In the genomic region with DNA sequence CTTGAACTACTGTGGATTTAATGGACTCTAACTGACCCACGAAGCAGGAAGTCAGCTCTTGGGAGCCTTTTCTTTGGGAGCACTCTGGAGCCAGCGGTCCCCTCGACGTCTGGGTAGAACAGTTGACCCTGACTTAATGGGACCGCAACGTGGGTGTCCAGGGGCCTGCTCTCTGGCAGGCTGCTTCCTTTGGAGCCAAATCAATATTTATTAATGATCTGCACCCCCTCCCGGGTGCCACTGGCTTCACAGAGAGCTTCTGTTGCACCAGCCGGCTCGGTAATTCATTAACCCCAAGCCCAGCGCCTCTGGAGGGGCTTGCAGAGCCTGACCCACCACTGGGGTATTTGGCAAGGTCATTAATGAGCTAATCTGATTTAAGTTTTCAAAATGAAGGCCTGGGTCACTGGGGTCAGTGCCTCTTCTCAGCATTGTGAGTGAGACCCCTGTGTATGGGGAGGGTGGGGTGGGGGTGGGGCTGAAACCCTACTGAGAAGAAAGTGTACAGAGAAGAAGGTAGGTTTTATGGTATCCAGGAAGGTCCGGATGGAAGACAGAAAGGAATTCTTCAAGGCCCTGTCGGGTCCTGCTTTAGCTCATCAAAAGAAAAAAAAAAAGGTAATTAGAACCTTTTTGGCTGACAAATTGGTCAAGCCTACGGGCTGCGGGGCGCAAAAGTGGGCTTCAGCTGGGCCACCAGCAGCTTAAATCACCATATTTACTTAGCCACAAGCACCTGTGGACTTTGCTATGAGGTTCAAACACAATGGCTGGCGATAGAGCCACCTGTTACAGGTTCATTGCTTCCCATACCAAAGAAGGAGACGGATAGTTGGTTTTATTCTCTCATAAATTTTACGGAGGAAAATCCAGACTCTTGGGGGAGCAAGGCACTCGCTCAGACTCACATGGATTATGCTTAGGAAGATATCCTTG, we compare ENCODE assay signal across 17 mouse cellular contexts. TPM values are rescaled to one million over a fixed set of nuclear protein-coding genes. Genes with fewer than 3 reads are reported as not detected.
DNase-seq lines count a peak whose midpoint lies in the region; ATAC-seq lines count a peak whose summit lies in the region.
"Had no signal": no experiment of that assay in that cellular context is flagged by ENCODE, and none has a peak within 500 bp of the region (broad histone marks: within the 10 kb centered on the region; RNA-seq: fewer than 3 reads in every experiment).

No protein-coding gene starts in this region.

- H3K4me3 ChIP-seq in hindbrain, embryonic 10.5 days: no peak overlapping the region
- H3K4me3 ChIP-seq in hindbrain, embryonic 16.5 days (ENCODE audit: low read length): no peak overlapping the region
- H3K4me3 ChIP-seq in intestine, embryonic 15.5 days (replicated peaks): no peak overlapping the region
- 0 out of 2 replicates have a peak overlapping the region, but pooled peaks have one; percentile 2 for H3K4me3 ChIP-seq in liver, embryonic 15.5 days (replicated peaks)
- H3K4me3 ChIP-seq: heart, embryonic 12.5 days; midbrain, embryonic 12.5 days; neural tube, embryonic 12.5 days had no signal

- H3K27me3 ChIP-seq in hindbrain, embryonic 10.5 days (ENCODE audit: insufficient read depth, poor library complexity, severe bottlenecking): peaks cover 50% of the 10 kb centered on the region
- no peaks in the 10 kb centered on the region for H3K27me3 ChIP-seq in hindbrain, embryonic 16.5 days (replicated peaks; ENCODE audit: control insufficient read depth, insufficient read depth, low read length)
- no peaks in the 10 kb centered on the region for H3K27me3 ChIP-seq in intestine, embryonic 15.5 days (replicated peaks)
- no peaks in the 10 kb centered on the region for H3K27me3 ChIP-seq in liver, embryonic 15.5 days
- H3K27me3 ChIP-seq: neural tube, embryonic 12.5 days had no signal

- no peak overlapping the region for H3K9ac ChIP-seq in hindbrain, embryonic 16.5 days (ENCODE audit: low read depth, low read length)
- H3K9ac ChIP-seq in intestine, embryonic 15.5 days: no peak overlapping the region
- H3K9ac ChIP-seq in liver, embryonic 15.5 days: no peak overlapping the region
- H3K9ac ChIP-seq: heart, embryonic 12.5 days; midbrain, embryonic 12.5 days; neural tube, embryonic 12.5 days had no signal

- 60% methylated on average over 19 of the region's 19 CpGs for WGBS in hindbrain, embryonic 10.5 days
- WGBS in hindbrain, embryonic 16.5 days: 45% methylated on average over 19 of the region's 19 CpGs
- WGBS in intestine, embryonic 15.5 days: 35% methylated on average over 19 of the region's 19 CpGs
- 49% methylated on average over 19 of the region's 19 CpGs for WGBS in liver, embryonic 15.5 days (ENCODE audit: insufficient replicate concordance)

- no peak overlapping the region for H3K4me2 ChIP-seq in hindbrain, embryonic 16.5 days (ENCODE audit: low read length)
- peak overlapping the region; percentile 33; the same call in 1 of the 2 replicates for H3K4me2 ChIP-seq in intestine, embryonic 15.5 days (replicated peaks)
- H3K4me2 ChIP-seq in liver, embryonic 15.5 days: peak overlapping the region; percentile 33
- H3K4me2 ChIP-seq: heart, embryonic 12.5 days; midbrain, embryonic 12.5 days; neural tube, embryonic 12.5 days had no signal

- peaks cover 14% of the 10 kb centered on the region for H3K4me1 ChIP-seq in hindbrain, embryonic 10.5 days (replicated peaks)
- no peaks in the 10 kb centered on the region for H3K4me1 ChIP-seq in hindbrain, embryonic 16.5 days (ENCODE audit: control insufficient read depth, insufficient read depth, low read depth, low read length)
- 0 out of 2 replicates have a peak, but pooled peaks cover 2% of the 10 kb centered on the region for H3K4me1 ChIP-seq in intestine, embryonic 15.5 days (replicated peaks)
- H3K4me1 ChIP-seq in liver, embryonic 15.5 days (replicated peaks): no peaks in the 10 kb centered on the region
- H3K4me1 ChIP-seq: heart, embryonic 12.5 days had no signal

- no peak overlapping the region for H3K27ac ChIP-seq in hindbrain, embryonic 10.5 days
- H3K27ac ChIP-seq in hindbrain, embryonic 16.5 days (ENCODE audit: low read depth, low read length): no peak overlapping the region
- no peak overlapping the region for H3K27ac ChIP-seq in intestine, embryonic 15.5 days
- H3K27ac ChIP-seq in liver, embryonic 15.5 days (replicated peaks): peak overlapping the region; percentile 65
- H3K27ac ChIP-seq: midbrain, embryonic 12.5 days; neural tube, embryonic 12.5 days had no signal

- peak; percentile 36 for DNase-seq in hindbrain, embryonic 10.5 days (ENCODE audit: low spot score)
- peak; percentile 48 for DNase-seq in embryo, embryonic 10 days (ENCODE audit: low spot score)
- DNase-seq in testis, postnatal 10 days (ENCODE audit: low spot score): no peak
- no peak for DNase-seq in heart, postnatal 10 days
- DNase-seq in heart, adult 18-20 months: no peak
- DNase-seq: cerebellum, postnatal 36 days; lung, postnatal 10 days; thymus, postnatal 4 days had no signal

- intact Hi-C loops in heart, postnatal 10 days (cut with DNase I): no loop called here

- no peak for ATAC-seq in hindbrain, embryonic 16.5 days
- peak; percentile 83 for ATAC-seq in intestine, embryonic 15.5 days
- peak; percentile 78 for ATAC-seq in liver, embryonic 15.5 days (ENCODE audit: insufficient read depth)

- H3K36me3 ChIP-seq in hindbrain, embryonic 10.5 days: no peaks in the 10 kb centered on the region
- H3K36me3 ChIP-seq in hindbrain, embryonic 16.5 days (ENCODE audit: control insufficient read depth, insufficient read depth, low read length): no peaks in the 10 kb centered on the region
- H3K36me3 ChIP-seq in intestine, embryonic 15.5 days: no peaks in the 10 kb centered on the region
- H3K36me3 ChIP-seq in liver, embryonic 15.5 days (replicated peaks): no peaks in the 10 kb centered on the region
- H3K36me3 ChIP-seq: heart, embryonic 12.5 days; midbrain, embryonic 12.5 days; neural tube, embryonic 12.5 days had no signal

- no peaks in the 10 kb centered on the region for H3K9me3 ChIP-seq in hindbrain, embryonic 10.5 days
- H3K9me3 ChIP-seq in hindbrain, embryonic 16.5 days (ENCODE audit: control insufficient read depth, low read length): no peaks in the 10 kb centered on the region
- no peaks in the 10 kb centered on the region for H3K9me3 ChIP-seq in intestine, embryonic 15.5 days
- no peaks in the 10 kb centered on the region for H3K9me3 ChIP-seq in liver, embryonic 15.5 days (replicated peaks)
- H3K9me3 ChIP-seq: heart, embryonic 12.5 days; midbrain, embryonic 12.5 days; neural tube, embryonic 12.5 days had no signal

RNA-seq across cellular contexts. Expression of a gene that starts 25.0 kb away (rescaled TPM):
- polyA plus RNA-seq in hindbrain, embryonic 10.5 days (2016; fragmentation: Nextera tagmentation; extraction: Ambion mirVana): not detected in 2 replicates
- polyA plus RNA-seq in hindbrain, embryonic 16.5 days (2015; fragmentation: Nextera tagmentation; extraction: Ambion mirVana): 0.10 TPM in 1 of 2 replicates, not detected in the other
- polyA plus RNA-seq in intestine, embryonic 15.5 days (2015; fragmentation: Nextera tagmentation; extraction: Ambion mirVana): 2.3 and 2.8 TPM in 2 replicates
- polyA plus RNA-seq in liver, embryonic 15.5 days (2015; fragmentation: Nextera tagmentation; extraction: Ambion mirVana): 44.8 and 45.4 TPM in 2 replicates
- not detected for total RNA-seq in heart, postnatal 10 days (2021)
- total RNA-seq in heart, adult 18-20 months (2021): 10 to 100 TPM; 39.7 to 47.2 TPM
- total RNA-seq: ES-E14; layer of hippocampus, postnatal 14 days had no signal
- polyA plus RNA-seq: heart, embryonic 12.5 days; midbrain, embryonic 12.5 days had no signal

RNA-seq across cellular contexts. Expression of a gene that starts 53.1 kb away (rescaled TPM):
- 15.7 and 41.5 TPM in 2 replicates for polyA plus RNA-seq in hindbrain, embryonic 10.5 days (2016; fragmentation: Nextera tagmentation; extraction: Ambion mirVana)
- 6.3 and 9.6 TPM in 2 replicates for polyA plus RNA-seq in hindbrain, embryonic 16.5 days (2015; fragmentation: Nextera tagmentation; extraction: Ambion mirVana)
- polyA plus RNA-seq in intestine, embryonic 15.5 days (2015; fragmentation: Nextera tagmentation; extraction: Ambion mirVana): 7.4 and 10.3 TPM in 2 replicates
- 0.03 TPM in 1 of 2 replicates, not detected in the other for polyA plus RNA-seq in liver, embryonic 15.5 days (2015; fragmentation: Nextera tagmentation; extraction: Ambion mirVana)
- total RNA-seq in heart, postnatal 10 days (2021): not detected
- not detected for total RNA-seq in heart, adult 18-20 months (2021)
- total RNA-seq: gastrocnemius, adult 8-10 months had no signal

Comparison
In these comparisons a context has a peak if more than half of its experiments do, and no peak if none do; other contexts are left out.
1. DNase-seq: peak in hindbrain, embryonic 10.5 days (single experiment) and embryo, embryonic 10 days (single experiment); none in testis, postnatal 10 days (single experiment), heart, postnatal 10 days (0 of 2) and heart, adult 18-20 months (0 of 2).
2. RNA of a gene that starts 25.0 kb away (polyA plus RNA-seq): 44.8 to 45.4 TPM in liver, embryonic 15.5 days; 2.3 to 2.8 TPM in intestine, embryonic 15.5 days, 0.10 TPM in hindbrain, embryonic 16.5 days and not detected in hindbrain, embryonic 10.5 days; every median in the first group is over 10 times any median in the second.